ENCODE assay signal across 9 mouse cellular contexts in genomic region chr5:149389548-149390211, GRCm38 (mm10). TPM values are rescaled to one million over a fixed set of nuclear protein-coding genes. Genes with fewer than 3 reads are reported as not detected.
DNase-seq lines count a peak whose midpoint lies in the region; ATAC-seq lines count a peak whose summit lies in the region.
"Had no signal": no experiment of that assay in that cellular context is flagged by ENCODE, and none has a peak within 500 bp of the region (broad histone marks: within the 10 kb centered on the region; RNA-seq: fewer than 3 reads in every experiment).

No protein-coding gene starts in this region.

- intact Hi-C loops in heart, postnatal 14 days (cut with DNase I) = loop anchor here (5.0 kb wide), 1 partner anchor 133 kb away; no protein-coding TSS in a partner anchor
- intact Hi-C loops in left cerebral cortex, postnatal 10 days (cut with DNase I) = no loop called here

- H3K9me3 ChIP-seq in forebrain, embryonic 10.5 days = peaks cover 13% of the 10 kb centered on the region
- no peaks in the 10 kb centered on the region for H3K9me3 ChIP-seq in forebrain, embryonic 13.5 days (replicated peaks)
- H3K9me3 ChIP-seq in forebrain, embryonic 12.5 days = peaks cover 8% of the 10 kb centered on the region

- H3K9ac ChIP-seq in forebrain, embryonic 13.5 days = no peak overlapping the region
- H3K9ac ChIP-seq in forebrain, embryonic 12.5 days = no peak overlapping the region

- H3K27me3 ChIP-seq in forebrain, embryonic 10.5 days (ENCODE audit: poor library complexity, severe bottlenecking) = no peaks in the 10 kb centered on the region
- no peaks in the 10 kb centered on the region for H3K27me3 ChIP-seq in forebrain, embryonic 13.5 days
- no peaks in the 10 kb centered on the region for H3K27me3 ChIP-seq in forebrain, embryonic 12.5 days

- no peak for DNase-seq in forebrain, embryonic 10.5 days (ENCODE audit: extremely low spot score, low spot score)
- DNase-seq in heart, postnatal 14 days = peak; percentile 50 to 64
- DNase-seq in lung, postnatal 14 days = peak; percentile 53
- no peak for DNase-seq in left cerebral cortex, postnatal 10 days (ENCODE audit: extremely low spot score in 1 of 2, low spot score in 2 of 2)

- WGBS in forebrain, embryonic 10.5 days = 69% methylated on average over 11 of the region's 11 CpGs
- WGBS in forebrain, embryonic 13.5 days = 68% methylated on average over 11 of the region's 11 CpGs
- WGBS in forebrain, embryonic 12.5 days = 72% methylated on average over 11 of the region's 11 CpGs

- no peak overlapping the region for H3K4me3 ChIP-seq in forebrain, embryonic 10.5 days
- H3K4me3 ChIP-seq in forebrain, embryonic 13.5 days = no peak overlapping the region
- H3K4me3 ChIP-seq in brown adipose tissue, adult 24 weeks (ENCODE audit: insufficient read depth, low read depth, low read length) = no peak overlapping the region
- H3K4me3 ChIP-seq in forebrain, embryonic 12.5 days (replicated peaks) = no peak overlapping the region

- no peaks in the 10 kb centered on the region for H3K36me3 ChIP-seq in forebrain, embryonic 10.5 days (replicated peaks)
- H3K36me3 ChIP-seq in forebrain, embryonic 13.5 days (ENCODE audit: poor library complexity, severe bottlenecking) = no peaks in the 10 kb centered on the region
- H3K36me3 ChIP-seq in forebrain, embryonic 12.5 days (replicated peaks) = no peaks in the 10 kb centered on the region

- no peak overlapping the region for H3K4me2 ChIP-seq in forebrain, embryonic 13.5 days
- no peak overlapping the region for H3K4me2 ChIP-seq in forebrain, embryonic 12.5 days

- no peak for ATAC-seq in forebrain, embryonic 13.5 days
- ATAC-seq in forebrain, embryonic 12.5 days (ENCODE audit: low FRiP score) = no peak
- ATAC-seq in megakaryocyte-erythroid progenitor cell, adult 5-6 weeks (replicated peaks; ENCODE audit: low FRiP score, low TSS enrichment, poor library complexity, severe bottlenecking) = no peak

- H3K4me1 ChIP-seq in forebrain, embryonic 10.5 days = peaks cover 23% of the 10 kb centered on the region
- no peaks in the 10 kb centered on the region for H3K4me1 ChIP-seq in forebrain, embryonic 13.5 days
- H3K4me1 ChIP-seq in brown adipose tissue, adult 24 weeks (ENCODE audit: control insufficient read depth, insufficient read depth, insufficient read length, low read length) = peaks cover 9% of the 10 kb centered on the region
- H3K4me1 ChIP-seq in forebrain, embryonic 12.5 days = no peaks in the 10 kb centered on the region

- H3K27ac ChIP-seq in forebrain, embryonic 10.5 days = peak overlapping the region; percentile 67
- H3K27ac ChIP-seq in forebrain, embryonic 13.5 days = no peak overlapping the region
- peak overlapping the region; percentile 88 for H3K27ac ChIP-seq in brown adipose tissue, adult 24 weeks (replicated peaks; ENCODE audit: low read depth, low read length)
- no peak overlapping the region for H3K27ac ChIP-seq in forebrain, embryonic 12.5 days

RNA-seq across cellular contexts. Expression of gene Medag, which starts 21.9 kb away (rescaled TPM):
- 0.47 and 0.60 TPM in 2 replicates for polyA plus RNA-seq in forebrain, embryonic 10.5 days (2016; fragmentation: Nextera tagmentation; extraction: Ambion mirVana)
- polyA plus RNA-seq in forebrain, embryonic 13.5 days (2015; fragmentation: Nextera tagmentation; extraction: Ambion mirVana) = 1.1 and 1.2 TPM in 2 replicates
- 6.2 and 12.4 TPM in 2 replicates for polyA plus RNA-seq in brown adipose tissue, adult 24 weeks (2012; ENCODE audit: insufficient read depth, insufficient read length, missing spikeins)
- 10 to 100 TPM; 14.1 to 16.1 TPM for total RNA-seq in heart, postnatal 14 days (2021)
- 1.2 and 1.3 TPM in 2 replicates for polyA plus RNA-seq in forebrain, embryonic 12.5 days (2016; fragmentation: Nextera tagmentation; extraction: Ambion mirVana)
- total RNA-seq in left cerebral cortex, postnatal 10 days (2021) = 1 to 10 TPM; 2.7 to 3.5 TPM
- total RNA-seq in megakaryocyte-erythroid progenitor cell, adult 5-6 weeks (2014; fragmentation: Nextera tagmentation) = not detected in 2 replicates
- not detected in 2 replicates for total RNA-seq in megakaryocyte-erythroid progenitor cell, adult 5-6 weeks (2017)
- total RNA-seq: CH12.LX had no signal

RNA-seq across cellular contexts. Expression of gene Tex26, which starts 49.8 kb away (rescaled TPM):
- polyA plus RNA-seq in forebrain, embryonic 10.5 days (2016; fragmentation: Nextera tagmentation; extraction: Ambion mirVana) = 1.5 and 2.2 TPM in 2 replicates
- polyA plus RNA-seq in forebrain, embryonic 13.5 days (2015; fragmentation: Nextera tagmentation; extraction: Ambion mirVana) = 2.2 and 3.1 TPM in 2 replicates
- polyA plus RNA-seq in brown adipose tissue, adult 24 weeks (2012; ENCODE audit: insufficient read depth, insufficient read length, missing spikeins) = not detected in 2 replicates
- not detected for total RNA-seq in heart, postnatal 14 days (2021)
- 2.0 and 2.9 TPM in 2 replicates for polyA plus RNA-seq in forebrain, embryonic 12.5 days (2016; fragmentation: Nextera tagmentation; extraction: Ambion mirVana)
- 1 to 10 TPM in 1 of 2 experiments, not detected in 1; 1.0 TPM for total RNA-seq in left cerebral cortex, postnatal 10 days (2021)
- total RNA-seq in megakaryocyte-erythroid progenitor cell, adult 5-6 weeks (2014; fragmentation: Nextera tagmentation) = not detected in 2 replicates
- not detected in 2 replicates for total RNA-seq in megakaryocyte-erythroid progenitor cell, adult 5-6 weeks (2017)
- total RNA-seq: CH12.LX had no signal

Comparison
In these comparisons a context has a peak if more than half of its experiments do, and no peak if none do; other contexts are left out.
1. H3K27ac ChIP-seq: peak in forebrain, embryonic 10.5 days (single experiment) and brown adipose tissue, adult 24 weeks (single experiment); none in forebrain, embryonic 13.5 days (single experiment) and forebrain, embryonic 12.5 days (single experiment).
2. DNase-seq: peak in heart, postnatal 14 days (2 of 2) and lung, postnatal 14 days (single experiment); none in forebrain, embryonic 10.5 days (single experiment) and left cerebral cortex, postnatal 10 days (0 of 2).